Mouse (Mus musculus) midbrain, postnatal 0 days (tissue): ENCODE measurements at regions not wholly inside any gene's neighbourhood (a gene's known extent, or its start where the extent isn't known, plus 50 kb on each side); places are given as distances from the start of the nearest gene placed in this dataset. TPM values are rescaled to one million over a fixed set of nuclear protein-coding genes. Genes with fewer than 3 reads are reported as not detected.
"Not testable (repeated sequence)": the region's sequence is repeated elsewhere in the genome, so short reads cannot be mapped to it uniquely, and the experiment has no call there.

ENCODE experiments used
- ATAC-seq: fragments of 200-750 bp; cut with Nextera tagmentation; 2 replicates; pipeline ENCODE4 v1.8.0; 2017; ENCODE audit warnings: moderate number of reproducible peaks, mild to moderate bottlenecking, moderate TSS enrichment, moderate library complexity; ENCODE audit not compliant: low FRiP score
- DNase-seq: peaks from one replicate; pipeline ENCODE4 v3.0.0-alpha.2; 2015; ENCODE audit warnings: low spot score
- H3K27ac ChIP-seq: fragments of 300-500 bp; sonication (generic); 2 replicates; pipeline ENCODE4 v1.5.1; 2014; ENCODE audit warnings: low read depth, mild to moderate bottlenecking, low read length, mixed read lengths
- H3K27me3 ChIP-seq: fragments of 300-500 bp; sonication (generic); 2 replicates; pipeline ENCODE4 v1.6.1; 2014; ENCODE audit warnings: low read length, control low read depth, mixed read lengths; ENCODE audit not compliant: insufficient read depth
- H3K36me3 ChIP-seq: fragments of 300-500 bp; sonication (generic); 2 replicates; pipeline ENCODE4 v1.6.1; 2014; ENCODE audit warnings: low read length, control low read depth, mixed read lengths; ENCODE audit not compliant: insufficient read depth
- H3K4me1 ChIP-seq: fragments of 300-500 bp; sonication (generic); 2 replicates; pipeline ENCODE4 v1.6.1; 2014; ENCODE audit warnings: mild to moderate bottlenecking, control low read depth, antibody characterized with exemption, low read length, mixed read lengths; ENCODE audit not compliant: insufficient read depth
- H3K4me2 ChIP-seq: fragments of 300-500 bp; sonication (generic); 2 replicates; pipeline ENCODE4 v1.6.1; 2014; ENCODE audit warnings: low read depth, mild to moderate bottlenecking, low read length, mixed read lengths; ENCODE audit not compliant: poor library complexity, severe bottlenecking
- H3K4me3 ChIP-seq: fragments of 300-500 bp; sonication (generic); 2 replicates; pipeline ENCODE4 v1.5.1; 2014; ENCODE audit warnings: low read depth, mild to moderate bottlenecking, low read length, moderate library complexity
- H3K9ac ChIP-seq: fragments of 300-500 bp; sonication (generic); replicated peaks from 2 replicates; pipeline ENCODE4 v1.6.1; 2014; ENCODE audit warnings: mild to moderate bottlenecking, low read length, moderate library complexity, mixed read lengths; ENCODE audit not compliant: poor library complexity, severe bottlenecking
- H3K9me3 ChIP-seq: fragments of 300-500 bp; sonication (generic); 2 replicates; pipeline ENCODE4 v1.6.1; 2016; ENCODE audit warnings: low read length, control low read depth
- CTCF ChIP-seq: IDR thresholded peaks from 2 replicates; pipeline ENCODE4 v1.5.1; 2016; ENCODE audit warnings: antibody characterized with exemption, mild to moderate bottlenecking
- WGBS: fragments of 180-500 bp; shearing (Covaris S2); extraction: QIAGEN DNeasy Blood & Tissue Kit; methylation state at CpG from one replicate; pipeline ENCODE4 v1.1.7; 2014; 5-methylcytosine and 5-hydroxymethylcytosine counted together
- microRNA-seq: library from miRNA; unstranded; fragments of <30 nt; microRNA quantifications from one replicate; pipeline ENCODE4, GENCODE M21; 2016; ENCODE audit warnings: borderline number of aligned reads

- not testable (repeated sequence) for H3K27ac ChIP-seq, H3K36me3 ChIP-seq, H3K27me3 ChIP-seq, H3K9ac ChIP-seq, H3K4me2 ChIP-seq, ATAC-seq, H3K4me3 ChIP-seq, H3K4me1 ChIP-seq, DNase-seq, H3K9me3 ChIP-seq
- whole genome bisulfite sequencing: 97% methylated on average over 13 of the region's 15 CpGs
These were observed 1275.8 kb downstream of the Rpia start for GRCm38 (mm10) chr6:69516226-69516625.

- 91% methylated on average over 3 of the region's 3 CpGs for WGBS
- DNase-seq: no peak
These were observed 1284.0 kb downstream of the Rpia start for GRCm38 (mm10) chr6:69507995-69508394.

GRCm38 (mm10) chr6:69500056-69500455 lies 1292.0 kb downstream of the Rpia start:
- DNase-seq, H3K27ac ChIP-seq, H3K4me3 ChIP-seq, H3K9me3 ChIP-seq, H3K27me3 ChIP-seq, H3K4me1 ChIP-seq, H3K36me3 ChIP-seq, H3K9ac ChIP-seq, H3K4me2 ChIP-seq, ATAC-seq: not testable (repeated sequence)
- 83% methylated on average over 5 of the region's 5 CpGs for WGBS

More at GRCm38 (mm10) chr6:69507995-69508394, 1284.0 kb downstream of the Rpia start:
- no peak overlapping the region for H3K27ac ChIP-seq
- no peaks in the 10 kb centered on the region for H3K4me1 ChIP-seq
- no peaks in the 10 kb centered on the region for H3K9me3 ChIP-seq
- H3K27me3 ChIP-seq: no peaks in the 10 kb centered on the region
- no peak overlapping the region for H3K4me2 ChIP-seq
- TF ChIP-seq CTCF: peak; percentile 29
- no peaks in the 10 kb centered on the region for H3K36me3 ChIP-seq
- no peak overlapping the region for H3K9ac ChIP-seq
- ATAC-seq: no peak
- no peak overlapping the region for H3K4me3 ChIP-seq

Small RNA genes lying in the stretch of these regions (microRNA-seq; reads per million reads assigned to microRNA genes)
- not detected for gene Gm47304
